Mouse (Mus musculus): ENCODE results near the gene Ache. TPM values are rescaled to one million over a fixed set of nuclear protein-coding genes. Genes with fewer than 3 reads are reported as not detected.

Gene Ache
- polyA plus RNA-seq (2014; fragmentation: Illumina TruSeq; extraction: RNeasy Lipid Tissue Mini Kit (QIAGEN cat#74804); ENCODE audit: low read depth, low replicate concordance): 0.71 TPM

GRCm38 (mm10) chr5:137287032-137287952, at the start of gene Ache:
Ache (plus strand) TSS chr5:137287519.

GRCm38 (mm10) chr5:137293839-137294743, 6.8 kb downstream of the Ache start, which contains the start of gene Ufsp1:
Ufsp1 (plus strand) TSS chr5:137294629.

GRCm38 (mm10) chr5:137307071-137307912, 20.0 kb downstream of the Ache start, which contains the start of gene Srrt:
Srrt (minus strand) TSS chr5:137307674.

GRCm38 (mm10) chr5:137314193-137315083, 27.1 kb downstream of the Ache start, which contains the start of gene Trip6:
Trip6 (minus strand) TSS chr5:137314404.

DNA sequence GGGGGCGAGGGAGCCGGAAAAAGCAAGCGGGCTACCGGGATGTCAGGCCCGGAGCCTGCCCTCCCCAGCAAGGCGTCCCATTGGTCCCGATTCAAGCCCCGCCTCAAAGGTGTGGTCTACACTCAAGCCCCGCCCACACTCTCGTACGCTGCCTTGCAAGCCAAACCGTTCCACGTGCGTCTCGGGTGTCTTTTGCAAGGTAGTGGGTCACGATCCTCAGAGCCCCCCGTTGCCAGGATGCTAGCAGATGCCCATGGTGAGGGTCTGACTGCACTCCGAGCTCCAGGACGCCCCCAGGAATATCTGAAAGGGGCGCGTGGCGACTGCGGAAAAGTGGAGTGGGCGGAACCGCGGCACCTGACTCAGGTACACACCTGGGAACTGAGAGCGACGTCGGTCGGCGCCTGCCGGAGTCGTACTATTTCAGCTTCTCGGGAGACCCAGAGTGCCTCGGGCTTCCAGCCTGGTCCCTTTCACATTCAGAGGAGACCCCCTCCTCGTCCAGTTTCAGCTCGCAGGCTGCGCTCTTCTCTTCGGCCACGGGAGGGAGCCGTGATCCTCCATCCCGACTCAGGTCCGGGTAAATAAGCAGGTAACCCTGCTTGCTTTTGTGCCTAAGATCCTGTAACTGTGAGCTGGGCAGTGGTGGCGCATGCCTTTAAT, 46.3 kb downstream of the Ache start, which contains the start of gene Slc12a9:
Slc12a9 (minus strand) TSS at position 86 of the 663 bp plus-strand sequence.

Other genes with a start within 250 kb of the Ache start
- 63.5 TPM for gene Ap1s1, start 241.4 kb upstream of the Ache start, polyA plus RNA-seq (2014; fragmentation: Illumina TruSeq; extraction: RNeasy Lipid Tissue Mini Kit (QIAGEN cat#74804); ENCODE audit: low read depth, low replicate concordance)
- gene Serpine1, start 215.3 kb upstream of the Ache start, polyA plus RNA-seq (2014; fragmentation: Illumina TruSeq; extraction: RNeasy Lipid Tissue Mini Kit (QIAGEN cat#74804); ENCODE audit: low read depth, low replicate concordance): 7.4 TPM
- 12.5 TPM for gene Trim56, start 171.3 kb upstream of the Ache start, polyA plus RNA-seq (2014; fragmentation: Illumina TruSeq; extraction: RNeasy Lipid Tissue Mini Kit (QIAGEN cat#74804); ENCODE audit: low read depth, low replicate concordance)
- gene Muc3, start 138.2 kb upstream of the Ache start, polyA plus RNA-seq (2014; fragmentation: Illumina TruSeq; extraction: RNeasy Lipid Tissue Mini Kit (QIAGEN cat#74804); ENCODE audit: low read depth, low replicate concordance): 0.58 TPM
- gene Muc3a, start 75.1 kb upstream of the Ache start, polyA plus RNA-seq (2014; fragmentation: Illumina TruSeq; extraction: RNeasy Lipid Tissue Mini Kit (QIAGEN cat#74804); ENCODE audit: low read depth, low replicate concordance): 0.52 TPM
- 9.6 TPM for gene Ufsp1, start 7.1 kb downstream of the Ache start, polyA plus RNA-seq (2014; fragmentation: Illumina TruSeq; extraction: RNeasy Lipid Tissue Mini Kit (QIAGEN cat#74804); ENCODE audit: low read depth, low replicate concordance)
- 161 TPM for gene Srrt, start 20.2 kb downstream of the Ache start, polyA plus RNA-seq (2014; fragmentation: Illumina TruSeq; extraction: RNeasy Lipid Tissue Mini Kit (QIAGEN cat#74804); ENCODE audit: low read depth, low replicate concordance)
- gene Trip6, start 26.9 kb downstream of the Ache start, polyA plus RNA-seq (2014; fragmentation: Illumina TruSeq; extraction: RNeasy Lipid Tissue Mini Kit (QIAGEN cat#74804); ENCODE audit: low read depth, low replicate concordance): 35.0 TPM
- 15.5 TPM for gene Slc12a9, start 46.1 kb downstream of the Ache start, polyA plus RNA-seq (2014; fragmentation: Illumina TruSeq; extraction: RNeasy Lipid Tissue Mini Kit (QIAGEN cat#74804); ENCODE audit: low read depth, low replicate concordance)
- gene Ephb4, start 62.6 kb downstream of the Ache start, polyA plus RNA-seq (2014; fragmentation: Illumina TruSeq; extraction: RNeasy Lipid Tissue Mini Kit (QIAGEN cat#74804); ENCODE audit: low read depth, low replicate concordance): 15.4 TPM
- 0.25 TPM for gene Zan, start 189.5 kb downstream of the Ache start, polyA plus RNA-seq (2014; fragmentation: Illumina TruSeq; extraction: RNeasy Lipid Tissue Mini Kit (QIAGEN cat#74804); ENCODE audit: low read depth, low replicate concordance)
- 21.6 TPM for gene Pop7, start 215.0 kb downstream of the Ache start, polyA plus RNA-seq (2014; fragmentation: Illumina TruSeq; extraction: RNeasy Lipid Tissue Mini Kit (QIAGEN cat#74804); ENCODE audit: low read depth, low replicate concordance)
- gene Gigyf1, start 231.0 kb downstream of the Ache start, polyA plus RNA-seq (2014; fragmentation: Illumina TruSeq; extraction: RNeasy Lipid Tissue Mini Kit (QIAGEN cat#74804); ENCODE audit: low read depth, low replicate concordance): 25.5 TPM
- gene Epo, start 245.7 kb downstream of the Ache start, polyA plus RNA-seq (2014; fragmentation: Illumina TruSeq; extraction: RNeasy Lipid Tissue Mini Kit (QIAGEN cat#74804); ENCODE audit: low read depth, low replicate concordance): not detected
- 338 TPM for gene Gnb2, start 246.0 kb downstream of the Ache start, polyA plus RNA-seq (2014; fragmentation: Illumina TruSeq; extraction: RNeasy Lipid Tissue Mini Kit (QIAGEN cat#74804); ENCODE audit: low read depth, low replicate concordance)